Mouse (Mus musculus): ENCODE measurements around the gene Cela3b. TPM values are rescaled to one million over a fixed set of nuclear protein-coding genes. Genes with fewer than 3 reads are reported as not detected.

Gene Cela3b
- polyA plus RNA-seq, 1 experiment from 2014 or later: not detected

DNA sequence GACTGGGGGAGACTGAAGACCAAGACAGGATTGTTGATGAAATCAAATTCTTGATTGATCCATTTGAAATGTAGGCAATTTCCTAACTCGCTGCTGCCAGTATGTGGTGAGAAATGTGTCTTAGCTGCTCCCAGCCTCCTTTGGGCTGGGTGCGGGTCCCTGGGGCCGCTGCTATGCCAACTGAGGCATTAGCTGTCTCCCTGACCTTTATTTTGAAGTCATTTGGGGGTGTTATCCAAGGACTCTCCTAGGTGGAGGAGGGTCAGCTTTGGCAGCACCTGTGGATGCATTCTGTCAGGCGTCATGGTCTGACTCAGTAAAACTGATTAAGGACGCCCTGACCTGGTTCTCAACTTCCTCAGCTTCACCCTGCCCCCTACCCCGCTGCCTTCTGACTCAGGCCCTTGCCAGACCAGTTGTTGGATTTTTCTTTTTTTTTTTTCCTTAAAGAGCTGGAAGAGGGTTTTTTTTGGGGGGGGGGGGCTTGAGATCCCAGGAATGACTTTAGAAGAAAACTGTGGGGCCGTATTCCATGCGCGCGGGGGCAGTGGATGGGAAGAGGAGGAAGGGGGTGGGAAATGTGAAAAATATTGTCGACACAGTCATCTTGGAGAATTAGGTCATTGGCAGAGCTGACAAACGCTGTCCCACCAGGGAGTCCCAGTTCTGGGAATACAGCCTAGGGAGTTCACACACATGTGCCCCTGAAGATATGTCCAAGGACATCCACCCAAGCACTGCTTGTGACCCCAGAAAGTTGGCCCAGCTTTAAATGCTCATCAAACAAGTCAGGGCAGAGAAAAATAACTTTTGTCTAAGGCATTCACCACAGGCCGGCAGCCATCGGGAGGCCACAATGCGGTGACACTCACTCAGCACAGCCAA is 33.5 kb downstream of the Cela3b start:
- WGBS (ENCODE audit: insufficient replicate concordance): 68% methylated on average over 15 of the region's 15 CpGs
- H3K36me3 ChIP-seq: no peaks in the 10 kb centered on the region
- H3K4me1 ChIP-seq: peaks cover 12% of the 10 kb centered on the region
- H3K4me2 ChIP-seq: no peak overlapping the region
- ATAC-seq: no peak
- H3K27ac ChIP-seq: no peak overlapping the region
- H3K27me3 ChIP-seq (replicated peaks): no peaks in the 10 kb centered on the region
- no peaks in the 10 kb centered on the region for H3K9me3 ChIP-seq (replicated peaks)
- H3K4me3 ChIP-seq: no peak overlapping the region
- H3K9ac ChIP-seq: no peak overlapping the region

DNA sequence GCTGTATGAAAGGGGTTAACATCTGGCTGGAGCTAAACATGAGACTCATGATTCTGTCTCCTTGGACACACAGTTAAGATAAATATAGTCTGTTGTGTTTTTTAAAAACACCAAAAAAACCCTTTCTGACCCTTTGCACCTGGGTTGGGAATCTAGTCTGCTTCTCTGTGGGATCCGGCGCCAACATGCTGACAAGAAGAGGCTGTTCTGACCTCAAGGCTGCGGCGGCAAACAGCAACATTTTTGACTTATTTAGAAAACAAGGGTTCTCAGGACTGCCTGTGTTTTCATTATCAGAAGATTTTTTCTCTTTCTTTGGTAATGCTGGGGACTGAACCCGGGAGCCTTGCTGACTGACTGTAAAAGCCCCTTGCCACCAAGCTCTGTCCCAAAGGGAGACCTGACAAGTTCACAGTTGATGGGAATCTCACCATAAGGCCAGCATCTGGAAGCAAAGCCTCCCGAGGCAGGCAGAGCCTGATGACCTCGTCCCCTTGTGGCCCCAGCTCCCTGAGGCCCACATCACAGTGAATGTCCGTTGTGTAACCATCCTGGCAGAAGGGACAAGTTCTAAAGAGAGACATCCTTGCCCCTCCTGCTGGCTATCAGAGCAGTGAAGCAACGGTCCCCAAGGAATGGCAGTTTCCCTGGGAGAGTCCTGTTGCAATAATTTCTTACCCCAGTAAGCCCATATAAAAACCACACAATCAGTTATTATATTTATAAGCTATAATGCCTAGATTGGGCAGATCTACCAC is 36.8 kb downstream of the Cela3b start:
- whole genome bisulfite sequencing (ENCODE audit: insufficient replicate concordance): 63% methylated on average over 9 of the region's 9 CpGs
- Histone ChIP-seq H3K27me3 (replicated peaks) (no peaks in the 10 kb centered on the region), H3K9me3 (replicated peaks) (no peaks in the 10 kb centered on the region), H3K36me3 (0 out of 2 replicates have a peak, but pooled peaks cover 2% of the 10 kb centered on the region), H3K4me2 (no peak overlapping the region), H3K9ac (no peak overlapping the region), H3K4me1 (peaks cover 22% of the 10 kb centered on the region), H3K4me3 (no peak overlapping the region), H3K27ac (no peak overlapping the region)
- no peak for ATAC-seq

DNA sequence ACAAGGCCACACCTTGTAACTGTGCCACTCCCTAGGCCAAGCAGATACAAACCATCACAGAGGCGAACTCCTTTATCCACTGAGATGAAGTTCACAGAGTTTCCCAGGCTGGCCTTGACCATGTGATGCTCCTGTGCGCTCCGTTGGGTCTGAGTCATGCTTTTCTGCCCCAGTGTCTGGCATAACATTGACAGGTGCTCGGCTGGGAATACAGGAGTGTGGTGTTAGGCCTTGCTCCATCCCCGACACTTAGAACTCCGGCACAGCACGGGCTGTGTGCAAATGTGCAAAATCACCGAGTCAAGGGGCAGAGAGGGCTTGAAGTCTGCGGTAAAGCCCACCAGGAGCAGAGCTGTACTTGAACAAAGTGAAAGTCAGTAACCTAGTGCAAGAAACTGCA is 37.5 kb downstream of the Cela3b start:
- no peak for ATAC-seq
- WGBS (ENCODE audit: insufficient replicate concordance): 76% methylated on average over 9 of the region's 9 CpGs

DNA sequence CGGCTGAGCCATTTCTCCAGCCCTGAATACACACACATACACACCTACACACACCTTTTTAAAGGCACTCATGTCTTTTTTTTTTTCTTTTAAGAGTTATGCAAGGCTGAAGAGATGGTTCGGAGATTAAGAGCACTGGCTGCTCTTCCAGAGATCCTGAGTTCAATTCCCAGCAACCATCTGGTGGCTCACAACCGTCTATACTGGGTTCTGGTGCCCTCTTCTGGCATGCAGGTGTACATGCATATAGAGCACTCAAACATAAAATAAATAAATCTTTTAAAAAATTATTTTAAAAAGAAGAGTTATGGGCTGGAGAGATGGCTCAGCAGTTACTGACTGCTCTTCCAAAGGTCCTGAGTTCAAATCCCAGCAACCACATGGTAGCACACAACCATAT is 39.1 kb downstream of the Cela3b start:
- H3K27ac ChIP-seq: no peak overlapping the region
- peaks cover 34% of the 10 kb centered on the region for H3K4me1 ChIP-seq
- no peaks in the 10 kb centered on the region for H3K9me3 ChIP-seq (replicated peaks)
- H3K36me3 ChIP-seq: 0 out of 2 replicates have a peak, but pooled peaks cover 2% of the 10 kb centered on the region
- ATAC-seq: no peak
- no peak overlapping the region for H3K4me3 ChIP-seq
- WGBS (ENCODE audit: insufficient replicate concordance): 72% methylated on average over 3 of the region's 3 CpGs
- no peaks in the 10 kb centered on the region for H3K27me3 ChIP-seq (replicated peaks)
- no peak overlapping the region for H3K9ac ChIP-seq
- H3K4me2 ChIP-seq: no peak overlapping the region

More for the DNA sequence above, 37.5 kb downstream of the Cela3b start:
- Histone ChIP-seq H3K4me3 (no peak overlapping the region), H3K27ac (no peak overlapping the region), H3K27me3 (replicated peaks) (no peaks in the 10 kb centered on the region), H3K9me3 (replicated peaks) (no peaks in the 10 kb centered on the region), H3K36me3 (0 out of 2 replicates have a peak, but pooled peaks cover 2% of the 10 kb centered on the region), H3K4me1 (peaks cover 22% of the 10 kb centered on the region), H3K9ac (no peak overlapping the region), H3K4me2 (no peak overlapping the region)

DNA sequence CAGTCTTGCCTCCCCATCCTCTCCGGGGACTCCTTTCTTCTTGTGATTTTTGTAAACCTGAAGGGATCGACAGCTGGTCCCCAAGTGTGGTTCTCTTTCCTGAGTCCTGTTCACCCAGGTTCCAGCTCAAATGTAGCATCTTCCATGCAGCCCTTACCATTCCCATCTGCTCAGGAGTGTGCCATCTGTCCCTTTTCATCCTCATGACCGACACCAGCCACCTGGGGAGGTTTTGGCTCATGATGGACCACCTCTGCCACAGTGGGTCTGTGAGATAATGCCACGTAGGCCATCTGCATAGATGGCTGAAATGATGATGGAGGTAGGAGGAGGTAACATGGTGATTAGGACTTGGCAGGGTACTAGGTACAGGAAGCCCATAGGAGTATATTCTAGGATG is 40.1 kb downstream of the Cela3b start:
- WGBS (ENCODE audit: insufficient replicate concordance): 82% methylated on average over 4 of the region's 4 CpGs
- no peak for ATAC-seq

DNA sequence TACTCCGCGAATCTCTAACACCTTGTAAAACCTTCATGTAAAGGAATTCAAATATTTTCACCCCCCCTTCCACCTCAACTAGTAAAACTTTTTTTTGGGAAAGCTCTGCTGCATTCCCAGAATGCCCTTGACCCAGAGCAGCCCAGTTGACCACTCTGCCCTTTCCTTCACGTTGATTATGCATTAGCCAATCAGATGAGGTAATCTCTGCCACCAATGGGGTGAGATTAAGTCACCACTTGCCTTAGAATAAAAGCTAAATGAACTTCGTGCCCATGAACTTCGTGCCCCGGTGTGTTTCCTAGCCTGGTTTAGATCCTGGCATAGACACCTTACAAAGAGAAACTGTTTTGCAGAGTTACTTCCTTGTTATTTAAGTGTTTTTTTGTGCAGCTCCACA is 41.4 kb downstream of the Cela3b start:
- no peaks in the 10 kb centered on the region for H3K27me3 ChIP-seq (replicated peaks)
- ATAC-seq: no peak
- H3K36me3 ChIP-seq: 0 out of 2 replicates have a peak, but pooled peaks cover 2% of the 10 kb centered on the region
- peak overlapping the region; percentile 87 for H3K9ac ChIP-seq
- H3K4me2 ChIP-seq: peak overlapping the region; percentile 86
- H3K9me3 ChIP-seq (replicated peaks): no peaks in the 10 kb centered on the region
- peaks cover 34% of the 10 kb centered on the region for H3K4me1 ChIP-seq
- H3K27ac ChIP-seq: peak overlapping the region; percentile 99
- 38% methylated on average over 6 of the region's 6 CpGs for WGBS (ENCODE audit: insufficient replicate concordance)
- peak overlapping the region; percentile 78 for H3K4me3 ChIP-seq

More for the DNA sequence above, 40.1 kb downstream of the Cela3b start:
- Histone ChIP-seq H3K27ac (no peak overlapping the region), H3K27me3 (replicated peaks) (no peaks in the 10 kb centered on the region), H3K36me3 (0 out of 2 replicates have a peak, but pooled peaks cover 2% of the 10 kb centered on the region), H3K9me3 (replicated peaks) (no peaks in the 10 kb centered on the region), H3K4me1 (peaks cover 34% of the 10 kb centered on the region), H3K4me2 (no peak overlapping the region), H3K9ac (no peak overlapping the region), H3K4me3 (no peak overlapping the region)

DNA sequence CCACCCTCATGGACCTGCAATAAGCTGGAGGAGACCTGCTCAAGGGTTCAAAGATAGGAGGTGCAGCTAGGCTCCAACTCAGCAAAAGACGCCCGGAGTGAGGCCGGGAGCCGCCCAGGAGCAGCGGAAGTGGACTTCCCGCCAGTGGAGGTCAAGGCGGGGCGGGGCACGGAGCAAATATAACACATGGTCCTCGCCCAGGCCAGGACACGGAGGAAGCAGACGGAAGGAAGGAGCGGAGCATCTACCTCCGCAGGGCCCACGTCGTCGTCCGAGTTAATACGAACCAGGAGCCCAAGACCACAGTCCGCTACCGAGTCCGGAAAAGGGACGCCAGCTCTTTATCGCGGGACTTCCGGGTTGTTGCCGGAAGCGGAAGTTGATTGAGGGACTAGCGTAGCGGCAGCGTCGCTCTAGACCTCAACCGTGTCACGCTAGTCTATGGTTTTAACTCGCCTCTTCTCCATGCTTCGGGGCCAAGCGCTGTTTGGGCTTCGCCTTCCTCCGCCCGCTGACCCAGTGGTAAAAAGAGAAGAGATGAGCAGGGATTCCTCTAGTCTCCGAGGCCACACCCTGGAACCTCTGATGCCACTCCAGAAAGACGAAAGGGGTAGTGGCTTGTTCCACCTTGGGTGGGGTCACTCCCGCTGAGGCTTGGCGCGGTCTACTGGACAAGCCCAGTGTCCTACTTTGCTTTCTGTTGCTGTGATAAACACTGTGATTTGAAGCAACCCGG is 42.1 kb downstream of the Cela3b start:
- Histone ChIP-seq H3K36me3 (0 out of 2 replicates have a peak, but pooled peaks cover 2% of the 10 kb centered on the region), H3K4me1 (peaks cover 34% of the 10 kb centered on the region), H3K9me3 (replicated peaks) (no peaks in the 10 kb centered on the region), H3K9ac (peak overlapping the region; percentile 87), H3K4me3 (peak overlapping the region; percentile 78), H3K27ac (peak overlapping the region; percentile 99), H3K4me2 (peak overlapping the region; percentile 86), H3K27me3 (replicated peaks) (no peaks in the 10 kb centered on the region)
- ATAC-seq: peak; percentile 92
- WGBS (ENCODE audit: insufficient replicate concordance): under 1% methylated on average over 46 of the region's 46 CpGs

DNA sequence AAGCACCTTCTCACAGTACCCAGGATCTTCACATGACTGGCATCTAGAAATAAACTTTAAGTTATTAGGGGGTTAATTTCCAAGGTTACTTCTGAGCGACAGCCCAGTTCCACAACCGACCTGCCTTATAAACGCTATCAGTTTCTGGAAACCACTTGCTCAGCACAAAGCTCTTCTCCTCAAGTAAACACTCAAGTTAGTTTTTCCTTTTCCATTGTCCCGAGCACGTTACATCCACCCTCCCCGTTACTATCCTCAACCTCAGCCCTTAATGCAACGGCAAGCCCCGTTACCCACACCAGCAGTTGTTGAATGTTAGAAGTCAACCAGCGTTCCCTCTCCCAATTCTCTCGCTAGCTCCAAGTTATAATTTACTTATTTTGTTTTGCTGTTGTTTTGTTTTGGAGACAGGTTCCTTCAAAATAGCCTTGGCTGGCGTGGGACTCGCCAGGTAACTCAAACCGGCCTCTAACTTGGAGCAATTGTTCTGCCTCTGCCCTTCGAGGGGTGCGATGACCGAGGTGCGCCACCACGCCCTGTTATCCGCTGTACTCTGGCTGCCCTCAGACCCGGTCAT is 42.8 kb downstream of the Cela3b start:
- under 1% methylated on average over 20 of the region's 20 CpGs for WGBS (ENCODE audit: insufficient replicate concordance)
- Histone ChIP-seq H3K36me3 (0 out of 2 replicates have a peak, but pooled peaks cover 2% of the 10 kb centered on the region), H3K9me3 (replicated peaks) (no peaks in the 10 kb centered on the region), H3K4me1 (peaks cover 28% of the 10 kb centered on the region), H3K4me2 (peak overlapping the region; percentile 86), H3K27me3 (replicated peaks) (no peaks in the 10 kb centered on the region), H3K4me3 (peak overlapping the region; percentile 78), H3K27ac (peak overlapping the region; percentile 99), H3K9ac (peak overlapping the region; percentile 87)
- 0 out of 2 replicates have a peak, but pooled peaks have one; percentile 28 for ATAC-seq

DNA sequence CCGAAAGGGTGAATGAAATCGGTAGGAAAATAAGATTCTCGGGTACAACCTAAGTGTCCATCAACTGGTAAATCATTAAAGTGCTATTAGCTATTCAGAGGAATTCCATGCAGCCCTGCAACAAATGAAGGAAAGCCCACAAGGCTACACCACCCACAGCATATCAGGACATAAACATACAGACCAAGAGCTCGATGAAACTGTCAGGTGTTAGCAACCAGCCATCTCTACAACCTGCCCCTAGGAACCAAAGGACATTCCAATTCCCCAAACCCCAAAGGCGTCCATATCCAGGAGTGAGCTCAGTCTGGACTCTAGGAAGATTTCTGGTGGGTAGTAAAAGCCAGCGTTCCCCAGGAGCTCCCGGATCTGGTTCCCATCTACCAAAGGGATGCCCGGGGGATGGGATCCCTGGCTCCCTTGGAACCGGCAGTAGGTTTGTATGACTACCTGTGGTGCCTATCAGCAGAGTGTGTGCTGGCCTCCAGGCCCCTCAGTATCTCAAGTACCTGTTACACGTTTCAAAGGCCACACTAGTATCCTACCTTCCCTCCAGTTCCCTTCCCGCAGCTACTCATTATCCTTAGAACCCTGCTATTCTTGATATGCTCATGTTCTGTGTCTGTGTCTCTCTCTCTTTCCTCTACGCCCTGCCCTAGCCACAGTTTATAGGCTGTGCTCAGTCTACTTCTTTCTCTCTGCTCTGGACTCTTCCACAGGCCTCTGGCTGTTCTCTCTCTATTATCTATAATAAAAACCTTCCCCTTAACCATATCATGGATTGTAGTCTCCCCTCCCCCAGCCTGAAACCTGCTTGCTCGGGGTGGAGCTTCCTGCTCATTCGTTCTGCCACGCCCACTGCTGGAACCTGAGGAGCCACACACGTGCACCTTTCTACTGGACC is 49.4 kb downstream of the Cela3b start:
- Histone ChIP-seq H3K9ac (peak overlapping the region; percentile 61), H3K9me3 (replicated peaks) (no peaks in the 10 kb centered on the region), H3K27me3 (replicated peaks) (no peaks in the 10 kb centered on the region), H3K4me3 (peak overlapping the region; percentile 37), H3K4me2 (peak overlapping the region; percentile 69), H3K4me1 (peaks cover 29% of the 10 kb centered on the region), H3K27ac (peak overlapping the region; percentile 89), H3K36me3 (no peaks in the 10 kb centered on the region)
- WGBS (ENCODE audit: insufficient replicate concordance): 27% methylated on average over 16 of the region's 16 CpGs
- peak; percentile 91 for ATAC-seq

DNA sequence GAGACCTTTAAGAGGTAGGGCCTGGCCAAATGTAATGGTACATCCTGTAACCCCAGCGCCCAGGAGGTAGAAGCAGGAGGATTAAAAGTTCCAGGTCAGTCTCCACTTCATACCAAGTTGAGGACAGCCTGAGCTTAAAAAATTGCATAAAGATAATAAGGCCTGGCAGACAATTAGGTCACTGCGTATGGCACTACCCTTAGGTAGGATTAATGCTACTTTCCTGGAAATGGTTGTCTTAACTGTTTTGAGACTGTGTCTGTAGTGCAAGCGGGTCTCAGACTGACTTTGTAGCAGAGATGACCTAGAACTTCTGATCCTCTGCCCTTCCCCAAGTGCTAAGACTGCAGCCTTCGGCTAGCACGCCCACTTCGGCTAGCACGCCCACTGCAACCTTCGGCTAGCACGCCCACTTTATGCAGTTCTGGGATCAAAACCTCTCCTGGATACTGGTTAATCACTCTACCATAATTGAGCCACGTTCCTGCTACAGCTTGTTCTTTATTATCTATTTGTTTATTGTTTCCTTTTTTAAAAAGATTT is 50.6 kb downstream of the Cela3b start:
- Histone ChIP-seq H3K4me3 (no peak overlapping the region), H3K9me3 (replicated peaks) (no peaks in the 10 kb centered on the region), H3K27me3 (replicated peaks) (no peaks in the 10 kb centered on the region), H3K9ac (no peak overlapping the region), H3K36me3 (no peaks in the 10 kb centered on the region), H3K27ac (no peak overlapping the region), H3K4me1 (peaks cover 36% of the 10 kb centered on the region), H3K4me2 (no peak overlapping the region)
- no peak for ATAC-seq
- 81% methylated on average over 10 of the region's 10 CpGs for WGBS (ENCODE audit: insufficient replicate concordance)
